Mouse (Mus musculus) C2C12 (cell line): ENCODE data around the gene Rspry1. TPM values are rescaled to one million over a fixed set of nuclear protein-coding genes. Genes with fewer than 3 reads are reported as not detected.
A peak's percentile ranks its signal among the peaks of the same experiment; 100 is the strongest.

Experiments
- H3K27me3 ChIP-seq: one replicate; pipeline ENCODE4 v1.6.1; 2011; ENCODE audit not compliant: control insufficient read depth, insufficient read depth, insufficient read length
- H3K36me3 ChIP-seq: one replicate; pipeline ENCODE4 v1.6.1; 2011; ENCODE audit not compliant: control insufficient read depth, insufficient read depth
- H3K4me3 ChIP-seq: one replicate; pipeline ENCODE4 v1.5.1; 2011; ENCODE audit warnings: mild to moderate bottlenecking, control low read depth; ENCODE audit not compliant: poor library complexity, insufficient read depth, severe bottlenecking
- H3K79me2 ChIP-seq: one replicate; pipeline ENCODE4 v1.6.1; 2011; ENCODE audit not compliant: control insufficient read depth, insufficient read depth
- H3K79me3 ChIP-seq: one replicate; pipeline ENCODE4 v1.6.1; 2011; ENCODE audit warnings: low read depth, control low read depth
- H3ac ChIP-seq: one replicate; pipeline ENCODE3; 2011; ENCODE audit warnings: low read depth; ENCODE audit not compliant: control insufficient read depth, insufficient read length
- CEBPB ChIP-seq: IDR thresholded peaks from one replicate; pipeline ENCODE4 v1.6.1; 2011; ENCODE audit warnings: low read depth, mild to moderate bottlenecking, control low read depth, moderate library complexity
- CTCF ChIP-seq: IDR thresholded peaks from one replicate; pipeline ENCODE4 v1.5.1; 2011; ENCODE audit not compliant: control insufficient read depth, insufficient read depth, insufficient read length
- FOSL1 ChIP-seq: IDR thresholded peaks from one replicate; pipeline ENCODE4 v1.8.0; 2011; ENCODE audit warnings: mild to moderate bottlenecking, low read length; ENCODE audit not compliant: poor library complexity, insufficient read depth, severe bottlenecking
- MAX ChIP-seq: IDR thresholded peaks from one replicate; pipeline ENCODE4 v1.6.1; 2011; ENCODE audit warnings: mild to moderate bottlenecking, control low read depth
- MYOD1 ChIP-seq: IDR thresholded peaks from one replicate; pipeline ENCODE4 v1.6.1; 2011; ENCODE audit warnings: low read depth; ENCODE audit not compliant: control insufficient read depth, insufficient read length
- MYOG ChIP-seq: IDR thresholded peaks from one replicate; pipeline ENCODE4 v1.6.1; 2011; ENCODE audit not compliant: control insufficient read depth, insufficient read length; ENCODE audit errors: extremely low read depth
- USF1 ChIP-seq: IDR thresholded peaks from one replicate; pipeline ENCODE4 v1.6.1; 2011; ENCODE audit warnings: low read depth, mild to moderate bottlenecking, control low read depth, moderate library complexity
- long read RNA-seq, 2 experiments: library from polyadenylated mRNA; unstranded; transcript quantifications; one replicate each; pipeline ENCODE4 v2.0.0; 2019 to 2020
- polyA plus RNA-seq: library from polyadenylated mRNA; unstranded; fragments of >200 nt; fragmentation: generic; extraction: Trizol; gene quantifications from one replicate; pipeline ENCODE4 v1.2.1, GENCODE M21; 2012; ENCODE audit warnings: missing spikeins

The Rspry1 gene
- 6.5 TPM for polyA plus RNA-seq
- long read RNA-seq, experiment 1, transcript Rspry1-201 (15 exons, 3,852 nt): major isoform, 21 of 33 reads
- long read RNA-seq, experiment 1, partial matches to known transcripts: 7 of 33 reads
- long read RNA-seq, experiment 1, other reads (novel, unspliced or antisense): 2 of 33 reads
- long read RNA-seq, experiment 2, transcript Rspry1-201 (15 exons, 3,852 nt): major isoform, 309 of 407 reads
- long read RNA-seq, experiment 2, transcript Rspry1-205 (15 exons, 3,397 nt): minor isoform, 10 of 407 reads
- long read RNA-seq, experiment 2, partial matches to known transcripts: 46 of 407 reads
- long read RNA-seq, experiment 2, other reads (novel, unspliced or antisense): 35 of 407 reads

GRCm38 (mm10) chr8:94601607-94602385 is at the start of gene Rspry1, which contains the start of gene Fam192a:
TSS of gene Rspry1 (plus strand) at chr8:94601937.
TSS of gene Fam192a (minus strand) at chr8:94601997.
- Histone ChIP-seq H3K27me3 (no peaks in the 10 kb centered on the region), H3ac (peak within 1 kb of the TSS; percentile 89), H3K79me3 (peaks cover 45% of the 10 kb centered on the region), H3K79me2 (peaks cover 88% of the 10 kb centered on the region), H3K4me3 (peak within 1 kb of the TSS; percentile 96), H3K36me3 (no peaks in the 10 kb centered on the region)
- TF ChIP-seq FOSL1 (no peak), CEBPB (no peak), USF1 (peak; percentile 96), CTCF (no peak), MAX (peak; percentile 90), MYOG (no peak), MYOD1 (no peak)

GRCm38 (mm10) chr8:94552696-94553095 is 49.0 kb upstream of the Rspry1 start:
- Histone ChIP-seq H3ac (no peak overlapping the region), H3K79me2 (no peaks in the 10 kb centered on the region), H3K79me3 (no peaks in the 10 kb centered on the region), H3K36me3 (peaks cover 6% of the 10 kb centered on the region), H3K4me3 (no peak overlapping the region), H3K27me3 (no peaks in the 10 kb centered on the region)
- no peak for TF ChIP-seq MYOD1
- no peak for TF ChIP-seq CEBPB
- no peak for TF ChIP-seq MAX
- TF ChIP-seq FOSL1: no peak
- no peak for TF ChIP-seq USF1
- no peak for TF ChIP-seq CTCF
- no peak for TF ChIP-seq MYOG

- H3K36me3 ChIP-seq: peaks cover 17% of the 10 kb centered on the region
- no peak overlapping the region for H3K4me3 ChIP-seq
- no peaks in the 10 kb centered on the region for H3K79me2 ChIP-seq
- H3K79me3 ChIP-seq: no peaks in the 10 kb centered on the region
- TF ChIP-seq CTCF (no peak), MYOG (no peak), MYOD1 (no peak), MAX (no peak), CEBPB (no peak), FOSL1 (no peak), USF1 (no peak)
- no peak overlapping the region for H3ac ChIP-seq
- H3K27me3 ChIP-seq: no peaks in the 10 kb centered on the region
Observed at GRCm38 (mm10) chr8:94557281-94557680, 44.5 kb upstream of the Rspry1 start.

DNA sequence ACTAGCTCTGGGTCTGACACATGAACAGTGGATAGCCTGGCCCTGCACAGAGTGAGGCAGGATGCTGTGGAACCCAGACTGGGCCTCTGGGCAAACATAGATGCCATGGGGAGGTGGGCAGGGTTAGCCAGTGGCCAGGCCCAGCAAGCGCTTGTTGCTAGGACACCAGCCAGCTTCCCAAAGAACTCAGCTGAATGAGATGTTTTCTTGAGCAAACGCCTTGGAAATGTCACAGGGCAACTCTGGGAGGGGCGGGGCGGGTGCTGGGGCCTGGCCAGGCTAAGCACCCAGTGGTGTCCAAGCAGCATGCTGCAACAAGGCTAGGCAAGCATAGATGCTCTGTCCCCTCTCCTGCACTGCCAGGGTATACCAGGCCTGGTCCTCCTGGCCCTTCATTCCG is 40.5 kb upstream of the Rspry1 start:
- Histone ChIP-seq H3K27me3 (no peaks in the 10 kb centered on the region), H3K4me3 (no peak overlapping the region), H3ac (no peak overlapping the region), H3K79me3 (no peaks in the 10 kb centered on the region), H3K79me2 (no peaks in the 10 kb centered on the region), H3K36me3 (peaks cover 20% of the 10 kb centered on the region)
- TF ChIP-seq MAX: no peak
- no peak for TF ChIP-seq FOSL1
- no peak for TF ChIP-seq CTCF
- no peak for TF ChIP-seq USF1
- no peak for TF ChIP-seq MYOG
- TF ChIP-seq CEBPB: no peak
- TF ChIP-seq MYOD1: no peak

- TF ChIP-seq USF1 (no peak), MAX (peak; percentile 14)
- H3K4me3 ChIP-seq: no peak overlapping the region
- H3ac ChIP-seq: no peak overlapping the region
- no peaks in the 10 kb centered on the region for H3K79me2 ChIP-seq
- H3K36me3 ChIP-seq: peaks cover 28% of the 10 kb centered on the region
- H3K27me3 ChIP-seq: no peaks in the 10 kb centered on the region
- H3K79me3 ChIP-seq: no peaks in the 10 kb centered on the region
Observed at GRCm38 (mm10) chr8:94564421-94564820, 37.3 kb upstream of the Rspry1 start.

GRCm38 (mm10) chr8:94566033-94566432 is 35.7 kb upstream of the Rspry1 start:
- Histone ChIP-seq H3ac (no peak overlapping the region), H3K79me3 (no peaks in the 10 kb centered on the region), H3K79me2 (no peaks in the 10 kb centered on the region), H3K27me3 (no peaks in the 10 kb centered on the region), H3K36me3 (peaks cover 29% of the 10 kb centered on the region), H3K4me3 (no peak overlapping the region)
- no peak for TF ChIP-seq CTCF
- TF ChIP-seq FOSL1: no peak
- no peak for TF ChIP-seq MAX
- TF ChIP-seq MYOG: no peak
- no peak for TF ChIP-seq CEBPB
- no peak for TF ChIP-seq USF1
- TF ChIP-seq MYOD1: no peak
